Mouse (Mus musculus): ENCODE results near the gene A730049H05Rik. TPM values are rescaled to one million over a fixed set of nuclear protein-coding genes. Genes with fewer than 3 reads are reported as not detected.

Gene A730049H05Rik
- polyA plus RNA-seq (2021; fragmentation: Nextera tagmentation) = 0.10 and 0.19 TPM in 2 replicates
- long read RNA-seq, experiment 1 = 0 reads
- long read RNA-seq, experiment 2, partial matches to known transcripts = 0 of 2 reads
- long read RNA-seq, experiment 2, other reads (novel, unspliced or antisense) = 1 of 2 reads

DNA sequence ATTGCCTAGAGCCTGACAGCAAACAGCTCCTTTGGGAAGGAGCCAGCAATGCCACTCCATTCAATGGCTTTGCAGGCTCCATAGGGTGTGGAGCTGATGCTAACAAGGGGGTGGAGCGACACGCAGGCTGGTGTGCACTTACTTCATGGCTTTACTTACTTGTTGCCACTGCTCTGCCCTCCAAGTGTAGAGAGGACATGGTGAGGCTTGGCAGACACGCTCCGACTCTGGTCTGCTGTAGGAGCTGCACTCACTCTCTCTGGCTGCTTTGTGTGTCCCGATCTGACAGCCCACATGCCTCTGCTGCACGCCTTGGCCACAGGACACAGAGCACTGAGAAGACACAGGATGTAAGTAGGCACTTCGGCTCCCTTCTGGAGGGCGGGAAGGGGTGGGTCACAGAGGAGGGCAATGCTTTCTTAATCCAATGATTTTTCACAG, at the start of gene A730049H05Rik:
A730049H05Rik (plus strand) TSS at position 168 of the 441 bp plus-strand sequence.

DNA sequence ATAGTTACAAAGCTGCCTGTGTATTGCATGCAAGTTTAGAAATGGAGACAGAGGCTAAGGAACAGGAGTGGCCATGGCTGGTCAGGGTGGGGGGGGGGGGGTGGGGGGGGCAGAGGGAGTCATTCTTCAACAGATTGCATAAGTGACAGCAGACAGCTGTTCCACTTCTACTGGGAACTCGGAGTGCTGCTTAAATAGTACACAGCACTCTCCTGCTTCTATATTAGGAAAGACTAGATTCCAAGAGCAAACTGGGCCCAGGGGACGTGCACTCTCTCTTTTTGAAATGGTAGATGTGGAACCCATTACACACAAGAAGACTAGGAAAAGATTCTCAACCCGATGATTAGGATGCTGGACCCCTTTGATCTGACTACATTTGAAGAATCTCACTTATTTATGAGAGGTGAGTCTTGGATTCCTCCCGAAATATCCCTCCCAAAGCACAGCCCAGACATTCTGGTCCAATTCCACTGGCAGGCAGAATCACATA, 52.9 kb downstream of the A730049H05Rik start, which contains the start of gene Gm15737:
Gm15737 (plus strand) TSS at position 269 of the 493 bp plus-strand sequence.

Other genes starting within 250 kb of the A730049H05Rik start
- 25.9 and 27.2 TPM in 2 replicates for gene Prickle2, start 110.3 kb upstream of the A730049H05Rik start, polyA plus RNA-seq (2021; fragmentation: Nextera tagmentation)
- gene Gm15737, start 52.9 kb downstream of the A730049H05Rik start, polyA plus RNA-seq (2021; fragmentation: Nextera tagmentation) = not detected in 2 replicates
- gene Adamts9, start 127.0 kb downstream of the A730049H05Rik start, polyA plus RNA-seq (2021; fragmentation: Nextera tagmentation) = 0.46 and 0.55 TPM in 2 replicates

Measured in layer of hippocampus, adult 6 months (tissue).